Mouse (Mus musculus): ENCODE measurements around the gene Fndc11.

GRCm38 (mm10) chr2:181196628-181197300 is 23.0 kb upstream of the Fndc11 start:
- TF ChIP-seq POLR2A (IDR thresholded peaks at IDR 0.05; ENCODE audit: borderline replicate concordance, extremely low read depth, insufficient read depth, insufficient read length, poor library complexity, severe bottlenecking) (no peak), CTCF (IDR thresholded peaks at IDR 0.05; ENCODE audit: borderline replicate concordance, extremely low read depth, insufficient read depth, insufficient read length) (no peak)
